Mouse (Mus musculus) frontal cortex, postnatal 36 days (tissue): ENCODE results near the gene Dera.

Experiments
- DNase-seq, 2 experiments: peaks; one replicate each; pipeline ENCODE4 v3.0.0; 2022; ENCODE audit warnings: low spot score in 2 of 2

The Dera gene

DNA sequence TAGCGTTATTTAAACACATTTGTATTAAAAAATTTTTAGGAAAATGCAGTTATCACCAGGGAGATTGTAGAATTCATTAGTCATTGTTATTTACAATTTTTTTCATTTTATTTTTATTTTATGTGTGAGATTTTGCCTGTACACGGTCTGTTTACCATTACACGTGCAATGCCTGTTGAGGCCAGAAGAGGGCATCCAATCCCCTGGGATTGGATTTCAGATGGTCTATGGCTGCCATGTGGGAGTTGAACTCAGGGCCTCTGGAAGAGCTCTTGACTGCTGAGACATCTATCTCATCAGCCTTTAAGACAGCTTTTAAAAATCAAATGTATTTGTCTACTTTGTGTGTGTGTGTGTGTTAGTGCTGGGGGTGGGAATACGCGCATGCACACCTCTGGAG lies 2.0 kb downstream of the Dera start:
- peak in 1 of 2 experiments; percentile 46 for DNase-seq

- no peak for DNase-seq
Observed at GRCm38 (mm10) chr6:137757891-137758290, 3.5 kb downstream of the Dera start.

- peak in 1 of 2 experiments; percentile 29 for DNase-seq
Observed at GRCm38 (mm10) chr6:137759681-137760080, 5.3 kb downstream of the Dera start.

- peak; percentile 22 to 28 for DNase-seq
Observed at GRCm38 (mm10) chr6:137760966-137761365, 6.6 kb downstream of the Dera start.

DNA sequence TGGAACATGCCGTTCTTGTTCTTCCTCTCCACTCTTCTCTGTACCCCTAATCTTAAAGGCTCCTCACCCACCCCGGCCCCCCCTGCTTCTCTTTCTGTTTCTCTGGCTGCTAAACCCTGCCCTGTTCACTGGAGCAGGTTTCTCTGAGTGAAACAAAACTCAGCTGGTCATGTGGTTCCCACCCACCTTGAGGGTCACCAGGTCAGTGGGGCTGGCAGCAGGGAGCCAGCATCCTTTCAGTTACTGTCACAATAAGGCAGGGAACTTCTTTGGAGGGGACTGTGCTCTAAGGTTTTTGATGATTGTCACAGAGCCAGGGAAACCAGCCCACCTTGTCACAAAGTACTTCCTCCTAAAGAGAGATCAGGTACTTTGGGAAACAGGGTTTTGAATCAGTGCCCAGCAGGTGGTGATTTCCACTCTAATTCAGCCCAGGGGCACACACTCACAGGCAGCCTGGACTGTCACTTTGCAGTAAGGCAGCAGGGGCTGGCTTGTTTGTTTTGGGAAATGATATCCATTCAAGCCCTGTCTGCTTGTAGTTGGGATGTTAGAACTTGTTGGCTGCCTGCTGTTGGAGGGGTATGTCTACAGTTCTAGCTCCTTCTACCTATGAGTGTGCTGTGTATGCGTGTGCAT lies 10.3 kb downstream of the Dera start:
- no peak for DNase-seq

- no peak for DNase-seq
Observed at GRCm38 (mm10) chr6:137766177-137766576, 11.8 kb downstream of the Dera start.

GRCm38 (mm10) chr6:137771621-137772250 lies 17.4 kb downstream of the Dera start:
- no peak for DNase-seq

DNA sequence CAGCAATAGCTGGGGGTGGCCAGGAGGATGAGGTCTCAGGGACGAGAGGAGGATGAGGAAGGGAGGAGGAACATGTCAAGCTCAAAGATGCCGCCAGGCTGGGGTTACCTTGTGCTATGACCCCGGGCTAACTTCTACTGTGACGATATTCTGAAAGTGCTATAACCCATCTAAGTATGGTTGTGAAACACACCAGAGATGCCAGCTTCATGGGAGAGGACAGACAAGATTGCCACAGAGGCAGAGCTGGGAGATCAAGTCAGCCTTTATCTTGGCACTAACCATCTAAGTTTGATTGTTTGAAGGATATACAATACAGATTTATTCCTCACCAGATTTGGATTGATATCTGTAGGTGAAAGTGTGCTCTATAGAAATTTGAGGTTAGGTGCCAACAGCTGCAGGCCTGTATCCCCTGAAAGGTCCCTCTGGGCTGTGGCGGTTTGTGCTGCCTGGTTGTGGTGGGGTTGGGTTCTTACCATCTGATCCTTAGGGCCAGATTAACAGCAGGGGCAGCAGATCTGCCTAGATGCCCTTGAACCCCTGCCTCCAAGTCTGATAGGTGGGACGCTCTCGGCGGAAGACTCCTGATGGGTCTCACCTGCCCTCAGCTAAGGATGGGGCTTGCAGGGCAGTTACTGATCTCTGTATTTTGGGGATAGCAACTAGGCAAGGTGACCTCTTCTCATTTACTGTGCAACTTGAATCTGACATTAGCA lies 18.7 kb downstream of the Dera start:
- no peak for DNase-seq

- DNase-seq: no peak
Observed at GRCm38 (mm10) chr6:137773637-137774028, 19.3 kb downstream of the Dera start.

DNA sequence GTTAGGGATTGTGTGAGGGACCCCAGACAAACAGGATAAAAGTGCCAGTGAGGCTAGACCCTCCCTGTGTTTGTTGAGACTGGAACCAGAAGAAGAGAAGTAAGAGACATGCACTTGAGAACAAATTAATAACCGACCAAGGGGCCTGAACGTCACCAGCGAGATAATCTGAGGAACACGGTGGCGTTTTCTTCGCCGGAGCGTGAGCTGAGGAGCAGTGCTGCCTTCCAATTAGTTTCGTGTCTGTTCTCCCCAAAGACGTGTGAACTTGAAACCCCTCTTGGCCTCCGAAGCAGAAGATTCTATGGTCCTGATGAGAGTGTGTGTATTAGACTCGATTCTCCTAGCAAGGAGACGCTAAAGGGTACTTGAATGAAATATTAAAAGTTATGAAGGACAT lies 19.8 kb downstream of the Dera start:
- no peak for DNase-seq

GRCm38 (mm10) chr6:137775159-137775558 lies 20.8 kb downstream of the Dera start:
- DNase-seq: no peak

DNA sequence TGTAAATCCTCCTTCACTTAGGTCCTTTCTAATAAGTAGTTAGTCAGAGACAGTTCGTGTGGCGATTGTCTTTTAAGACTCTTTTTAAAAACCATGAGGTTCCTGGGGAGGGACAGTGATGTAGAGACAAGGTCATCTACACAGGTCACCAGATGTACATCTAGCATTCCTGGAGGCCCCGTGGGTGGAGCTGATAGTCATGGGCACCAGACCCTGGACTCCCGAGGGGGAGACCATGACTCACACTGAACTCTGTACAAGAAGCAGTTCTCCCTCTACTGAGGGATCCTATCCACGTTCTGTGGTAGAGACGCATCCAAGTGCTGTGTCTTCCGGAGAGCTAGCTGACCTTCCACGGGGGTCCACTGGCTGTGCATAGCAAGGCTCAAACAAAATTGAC lies 22.6 kb downstream of the Dera start:
- DNase-seq: no peak

DNA sequence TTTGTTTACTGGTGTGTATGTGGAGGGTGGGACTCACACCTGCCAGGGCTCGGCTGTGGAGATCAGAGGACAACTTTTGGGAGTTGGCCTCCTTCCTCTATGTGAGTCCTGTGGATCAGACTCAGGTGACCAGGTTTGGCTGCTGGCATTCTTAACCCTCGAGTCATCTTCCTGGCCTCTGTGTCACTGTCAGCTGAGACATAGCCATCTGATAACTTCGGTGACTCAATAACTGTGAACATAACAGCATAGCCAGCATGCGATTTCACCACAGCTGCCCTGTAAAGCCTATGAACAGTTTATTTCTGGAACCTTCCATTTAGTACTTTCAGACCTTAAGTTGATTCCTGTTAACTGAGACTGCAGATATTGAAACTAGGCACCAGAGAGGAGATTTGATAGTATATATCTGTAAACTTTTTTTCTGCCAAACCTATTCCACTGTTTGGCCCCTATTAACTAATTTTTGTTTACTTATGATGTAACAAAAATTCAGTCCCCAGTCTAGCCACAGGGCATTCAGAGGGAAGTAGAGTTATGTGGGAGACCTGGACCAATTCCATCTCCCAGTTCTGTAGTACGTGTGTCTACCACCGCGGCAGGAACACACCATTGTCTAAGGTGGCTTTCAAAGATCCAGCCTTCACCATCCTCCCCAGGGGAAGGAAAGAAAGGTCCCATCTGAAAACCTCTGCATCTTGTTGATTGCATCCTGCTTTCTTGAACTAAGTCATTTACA lies 29.7 kb downstream of the Dera start:
- no peak for DNase-seq

GRCm38 (mm10) chr6:137788976-137789590 lies 34.7 kb downstream of the Dera start:
- no peak for DNase-seq

DNA sequence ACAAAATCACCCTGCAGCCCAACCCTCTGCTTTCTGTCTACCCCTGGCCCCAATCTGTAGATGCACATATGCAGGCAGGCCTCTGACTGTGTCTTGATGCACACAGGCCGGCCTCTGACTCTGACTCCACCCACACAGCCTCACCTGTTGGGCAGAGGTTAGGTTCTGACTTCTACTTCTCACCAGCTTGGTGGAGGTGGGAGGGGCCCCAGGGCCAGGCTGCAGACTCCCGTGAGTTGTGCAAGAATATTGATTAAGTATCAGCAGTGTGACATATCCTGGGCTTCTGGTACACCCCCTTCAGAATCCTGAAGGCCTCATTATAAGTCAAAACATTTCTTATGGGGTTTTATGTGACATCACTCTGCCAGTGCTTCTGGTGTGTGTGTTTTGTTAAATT lies 35.3 kb downstream of the Dera start:
- DNase-seq: no peak

GRCm38 (mm10) chr6:137795494-137795893 lies 41.1 kb downstream of the Dera start:
- DNase-seq: no peak

DNA sequence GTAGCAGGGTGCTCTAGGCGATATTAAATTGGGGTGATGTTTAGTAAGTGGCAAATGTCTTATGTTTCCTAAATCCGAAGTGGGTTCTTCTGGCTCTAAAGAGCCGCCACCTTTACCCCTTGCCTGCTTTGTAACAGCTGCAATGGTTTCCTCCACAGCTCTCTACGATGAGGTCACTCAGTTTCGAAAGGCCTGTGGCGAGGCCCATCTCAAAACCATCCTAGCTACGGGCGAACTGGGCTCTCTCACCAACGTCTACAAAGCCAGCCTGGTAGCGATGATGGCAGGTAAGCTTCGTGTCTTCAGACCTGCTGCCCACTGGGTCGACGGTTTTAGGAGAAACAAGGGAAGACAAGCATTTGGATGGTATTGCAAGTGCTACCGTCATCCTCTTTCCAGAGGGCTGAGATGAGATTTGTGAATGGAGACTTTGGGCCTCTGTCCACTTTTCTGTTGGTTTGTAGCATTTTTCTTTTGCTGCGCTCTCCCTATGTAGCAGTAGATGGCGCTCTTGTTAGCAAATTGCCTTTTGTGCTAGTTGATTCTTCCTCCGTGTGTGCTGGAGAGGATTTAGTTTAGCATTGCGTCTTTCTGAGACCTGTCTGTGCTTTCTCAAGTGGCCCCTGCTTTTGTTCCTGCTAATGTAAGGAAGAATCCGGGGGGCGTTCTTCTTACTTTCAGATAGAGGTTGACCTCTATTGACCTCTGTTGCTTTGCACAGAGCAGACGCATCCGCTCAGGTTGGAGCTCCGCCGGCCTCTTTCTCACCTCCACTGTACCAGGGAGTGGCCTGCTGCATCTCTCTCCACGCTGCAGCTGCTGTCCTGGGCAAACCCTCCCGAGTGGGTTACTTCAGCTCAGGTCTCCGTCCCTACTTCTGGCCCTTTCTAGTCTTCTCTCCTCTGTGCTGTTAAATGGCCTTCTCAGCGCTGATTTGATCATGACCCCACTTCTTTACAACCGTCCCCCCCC lies 42.5 kb downstream of the Dera start:
- DNase-seq: peak; percentile 33 to 53

GRCm38 (mm10) chr6:137799253-137799652 lies 44.9 kb downstream of the Dera start:
- DNase-seq: no peak

DNA sequence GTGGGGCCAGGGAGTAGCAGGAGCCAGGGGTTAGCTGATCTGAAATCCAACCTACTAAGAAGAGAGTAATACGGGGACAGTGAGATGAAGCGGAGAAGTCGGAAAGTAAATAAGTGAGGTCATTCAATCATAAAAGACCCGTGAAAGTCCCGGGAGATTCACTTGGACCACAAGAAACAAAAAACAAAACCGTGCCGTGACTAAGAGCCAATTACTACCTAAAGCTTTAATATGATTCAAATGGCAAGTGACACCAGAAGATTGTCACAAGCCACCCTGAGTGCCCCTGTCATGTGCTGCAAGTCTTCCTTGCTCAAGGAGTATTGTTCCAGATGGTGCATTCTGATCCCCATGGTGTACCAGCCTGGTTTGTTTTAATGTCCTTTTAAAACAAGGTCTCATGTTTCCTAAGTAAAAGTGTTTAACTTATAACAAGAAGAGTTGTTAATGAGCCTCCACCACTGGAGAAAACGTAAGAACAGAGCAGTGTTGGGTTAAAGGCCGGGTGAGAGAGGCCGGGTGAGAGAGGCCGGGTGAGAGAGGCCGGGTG lies 49.2 kb downstream of the Dera start:
- DNase-seq: no peak

DNA sequence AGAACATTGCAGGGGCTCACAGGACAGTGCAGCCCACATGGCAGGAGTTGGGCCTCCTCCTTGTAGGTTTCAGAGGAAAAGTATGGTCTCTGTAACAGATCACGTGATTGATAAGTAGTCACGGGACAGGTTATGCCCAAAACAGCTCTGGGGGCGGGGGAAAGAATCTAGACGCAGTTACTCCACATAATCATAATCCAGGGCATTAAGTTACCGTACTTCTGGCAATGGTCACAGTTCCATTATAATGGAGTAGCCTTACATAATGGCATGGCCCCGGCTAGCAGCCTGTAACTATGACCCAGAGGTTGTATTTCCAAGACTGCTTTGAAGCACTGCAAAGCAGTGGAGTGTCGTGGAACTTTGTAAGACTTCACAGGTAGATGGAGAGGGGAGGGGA lies 49.8 kb downstream of the Dera start:
- no peak for DNase-seq
